In the genomic region with DNA sequence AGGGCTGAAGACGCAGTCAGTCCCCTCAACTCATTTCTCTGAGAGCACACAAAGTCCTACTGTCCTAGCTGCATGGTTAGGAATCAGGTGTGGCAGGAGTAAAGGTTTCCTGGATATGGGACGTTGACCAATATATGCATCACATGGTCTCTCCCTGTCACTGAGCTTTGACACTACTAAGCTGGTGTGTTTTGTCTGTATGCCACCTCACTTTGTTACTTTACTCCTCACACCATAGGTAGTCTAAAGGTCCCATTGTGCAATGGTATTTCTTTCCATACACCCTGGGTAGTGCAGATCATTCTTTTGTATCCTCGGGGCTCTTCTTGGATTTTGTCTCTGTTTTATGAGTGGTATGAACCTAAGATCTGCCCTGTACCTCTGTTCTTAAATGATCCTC, we compare ENCODE assay signal across 23 mouse cellular contexts. TPM values are rescaled to one million over a fixed set of nuclear protein-coding genes. Genes with fewer than 3 reads are reported as not detected.
DNase-seq lines count a peak whose midpoint lies in the region; ATAC-seq and TF ChIP-seq lines count a peak whose summit lies in the region.
"Had no signal": no experiment of that assay in that cellular context is flagged by ENCODE, and none has a peak within 500 bp of the region (broad histone marks: within the 10 kb centered on the region; RNA-seq: fewer than 3 reads in every experiment).

No protein-coding gene starts in this region.

- no peaks in the 10 kb centered on the region for H3K9me3 ChIP-seq in intestine, embryonic 15.5 days
- H3K9me3 ChIP-seq in intestine, embryonic 16.5 days (ENCODE audit: control insufficient read depth, low read length): no peaks in the 10 kb centered on the region
- H3K9me3 ChIP-seq: embryonic facial prominence, embryonic 13.5 days; embryonic facial prominence, embryonic 15.5 days; forebrain, embryonic 10.5 days; forebrain, embryonic 12.5 days had no signal

- H3K27me3 ChIP-seq in intestine, embryonic 15.5 days (replicated peaks): peaks cover 34% of the 10 kb centered on the region
- H3K27me3 ChIP-seq in intestine, embryonic 16.5 days (replicated peaks; ENCODE audit: control insufficient read depth, insufficient read depth, low read length): peaks cover 26% of the 10 kb centered on the region
- peaks cover 21% of the 10 kb centered on the region; the same call in 1 of the 2 replicates for H3K27me3 ChIP-seq in small intestine, adult 2 months (ENCODE audit: control insufficient read depth, insufficient read depth, low read length)

- H3K36me3 ChIP-seq in intestine, embryonic 15.5 days: no peaks in the 10 kb centered on the region
- no peaks in the 10 kb centered on the region for H3K36me3 ChIP-seq in intestine, embryonic 16.5 days (ENCODE audit: control insufficient read depth, insufficient read depth, low read length)
- no peaks in the 10 kb centered on the region for H3K36me3 ChIP-seq in small intestine, adult 2 months (ENCODE audit: control insufficient read depth, insufficient read depth, low read length)
- H3K36me3 ChIP-seq: embryonic facial prominence, embryonic 13.5 days; embryonic facial prominence, embryonic 15.5 days; forebrain, embryonic 10.5 days; forebrain, embryonic 12.5 days had no signal

- 77% methylated on average over 3 of the region's 3 CpGs for WGBS in intestine, embryonic 15.5 days
- WGBS in intestine, embryonic 16.5 days: 73% methylated on average over 3 of the region's 3 CpGs
- 42% methylated on average over 3 of the region's 3 CpGs for WGBS in small intestine, adult 2 months

- no peak overlapping the region for H3K27ac ChIP-seq in intestine, embryonic 15.5 days
- H3K27ac ChIP-seq in intestine, embryonic 16.5 days (ENCODE audit: low read length): no peak overlapping the region; the same call in 1 of the 2 replicates
- peak overlapping the region; percentile 47; the same call in 1 of the 2 replicates for H3K27ac ChIP-seq in small intestine, adult 2 months (ENCODE audit: insufficient read depth, low read depth, low read length)
- H3K27ac ChIP-seq: embryonic facial prominence, embryonic 13.5 days; embryonic facial prominence, embryonic 15.5 days; forebrain, embryonic 10.5 days; forebrain, embryonic 12.5 days had no signal

- H3K9ac ChIP-seq in intestine, embryonic 15.5 days: no peak overlapping the region
- no peak overlapping the region for H3K9ac ChIP-seq in intestine, embryonic 16.5 days (ENCODE audit: low read depth, low read length)
- H3K9ac ChIP-seq: embryonic facial prominence, embryonic 13.5 days; embryonic facial prominence, embryonic 15.5 days; forebrain, embryonic 12.5 days had no signal

- H3K4me1 ChIP-seq in intestine, embryonic 15.5 days (replicated peaks): peaks cover 8% of the 10 kb centered on the region; the same call in 1 of the 2 replicates
- no peaks in the 10 kb centered on the region; the same call in 1 of the 2 replicates for H3K4me1 ChIP-seq in intestine, embryonic 16.5 days (ENCODE audit: control insufficient read depth, insufficient read depth, low read length)
- H3K4me1 ChIP-seq in small intestine, adult 2 months (ENCODE audit: control insufficient read depth, insufficient read depth, insufficient read length, low read length): peaks cover 8% of the 10 kb centered on the region; the same call in 1 of the 2 replicates

- H3K4me3 ChIP-seq in intestine, embryonic 15.5 days (replicated peaks): no peak overlapping the region
- no peak overlapping the region for H3K4me3 ChIP-seq in intestine, embryonic 16.5 days (ENCODE audit: low read length)
- no peak overlapping the region for H3K4me3 ChIP-seq in small intestine, adult 2 months (ENCODE audit: low read depth, low read length)
- H3K4me3 ChIP-seq: embryonic facial prominence, embryonic 13.5 days; embryonic facial prominence, embryonic 15.5 days; erythroblast, embryonic 14.5 days; forebrain, embryonic 10.5 days; forebrain, embryonic 12.5 days had no signal

- DNase-seq in adrenal gland, adult 2 months: no peak
- no peak for DNase-seq in cerebellum, adult 11 months
- DNase-seq: adrenal gland, adult 8-10 months; adrenal gland, postnatal 14 days; adrenal gland, postnatal 36 days; cerebellum, adult 18-20 months; cerebellum, adult 8-10 months; cerebellum, adult 9-11 months; cerebellum, postnatal 14 days; cerebellum, postnatal 36 days; embryo, embryonic 11 days had no signal

- TF ChIP-seq POLR2A in small intestine, adult 2 months (IDR thresholded peaks at IDR 0.05; ENCODE audit: low read depth, low read length): no peak

- no peak overlapping the region for H3K4me2 ChIP-seq in intestine, embryonic 15.5 days (replicated peaks)
- H3K4me2 ChIP-seq in intestine, embryonic 16.5 days (ENCODE audit: low read depth, low read length): no peak overlapping the region
- H3K4me2 ChIP-seq: embryonic facial prominence, embryonic 13.5 days; embryonic facial prominence, embryonic 15.5 days; forebrain, embryonic 12.5 days had no signal

- no peak for TF ChIP-seq CTCF in small intestine, adult 2 months (IDR thresholded peaks at IDR 0.05; ENCODE audit: extremely low read depth, insufficient read length, insufficient replicate concordance, low read depth, low read length)

- peak; percentile 70; the same call in 1 of the 2 replicates for ATAC-seq in intestine, embryonic 15.5 days
- peak; percentile 70 for ATAC-seq in intestine, embryonic 16.5 days
- ATAC-seq: forebrain, embryonic 14.5 days; forebrain, embryonic 16.5 days had no signal

RNA-seq across cellular contexts. Expression of a gene that starts 2.8 kb away (rescaled TPM):
- 0.34 and 0.41 TPM in 2 replicates for polyA plus RNA-seq in intestine, embryonic 15.5 days (2015; fragmentation: Nextera tagmentation; extraction: Ambion mirVana)
- 1.1 and 2.4 TPM in 2 replicates for polyA plus RNA-seq in intestine, embryonic 16.5 days (2015; fragmentation: Nextera tagmentation; extraction: Ambion mirVana)
- 0.09 and 0.17 TPM in 2 replicates for polyA plus RNA-seq in small intestine, adult 2 months (2012; rRNA removed)
- under 1 TPM in 1 of 2 experiments, not detected in 1; 0.09 TPM for total RNA-seq in adrenal gland, adult 2 months (2021)
- 0.13 TPM in 1 of 2 replicates, not detected in the other for polyA plus RNA-seq in adrenal gland, adult 2 months (2012; rRNA removed)
- total RNA-seq: adrenal gland, postnatal 36 days; common myeloid progenitor, adult 5-6 weeks had no signal
- polyA plus RNA-seq: C2C12; erythroblast, embryonic 14.5 days had no signal
